Mouse (Mus musculus): Measurements from ENCODE around the gene Dpf2.

DNA sequence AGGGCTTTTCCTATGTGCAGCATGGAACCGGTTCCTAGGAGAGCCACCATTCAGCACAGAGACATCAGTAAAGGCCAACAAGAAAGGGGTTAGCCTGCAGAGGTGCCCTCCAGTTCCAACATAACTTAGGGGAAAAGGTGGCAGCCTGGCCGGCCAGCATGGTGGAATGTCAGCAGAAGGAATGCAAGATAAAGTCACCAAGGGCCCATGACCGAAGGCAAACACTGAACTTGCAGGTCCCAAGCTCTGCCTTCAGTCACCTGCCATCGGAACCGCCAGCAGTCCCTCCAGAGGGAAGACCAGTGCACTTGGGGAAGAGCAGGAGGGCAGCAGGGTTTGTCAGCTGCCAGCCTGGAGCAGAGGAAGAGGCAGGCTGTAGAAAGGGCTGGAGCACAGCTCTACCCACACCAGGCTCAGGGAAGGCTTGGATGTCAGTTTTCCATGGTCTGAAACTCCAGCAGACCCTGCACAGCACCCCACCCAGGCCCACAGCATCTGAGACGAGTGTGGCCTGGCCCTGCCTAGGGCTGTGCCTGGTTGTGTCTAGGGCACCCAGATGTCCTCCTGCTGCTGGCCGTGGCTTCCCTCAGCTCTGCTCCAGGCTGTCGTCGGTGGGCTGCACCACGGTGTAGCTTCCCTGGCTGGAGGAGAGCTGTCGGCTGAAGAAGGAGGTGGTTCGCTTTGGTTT lies 60.6 kb downstream of the Dpf2 start:
- TF ChIP-seq POLR2A (IDR thresholded peaks at IDR 0.05; ENCODE audit: borderline replicate concordance, low read depth, low read length): no peak
- no peak for TF ChIP-seq CTCF (IDR thresholded peaks at IDR 0.05; ENCODE audit: low read depth, low read length)
